Mouse (Mus musculus): ENCODE results near the gene Bcas3. TPM values are rescaled to one million over a fixed set of nuclear protein-coding genes. Genes with fewer than 3 reads are reported as not detected.
"Not testable (repeated sequence)": the region's sequence is repeated elsewhere in the genome, so short reads cannot be mapped to it uniquely, and the experiment has no call there.

Gene Bcas3
- polyA plus RNA-seq, 1 experiment = 17.0 TPM

DNA sequence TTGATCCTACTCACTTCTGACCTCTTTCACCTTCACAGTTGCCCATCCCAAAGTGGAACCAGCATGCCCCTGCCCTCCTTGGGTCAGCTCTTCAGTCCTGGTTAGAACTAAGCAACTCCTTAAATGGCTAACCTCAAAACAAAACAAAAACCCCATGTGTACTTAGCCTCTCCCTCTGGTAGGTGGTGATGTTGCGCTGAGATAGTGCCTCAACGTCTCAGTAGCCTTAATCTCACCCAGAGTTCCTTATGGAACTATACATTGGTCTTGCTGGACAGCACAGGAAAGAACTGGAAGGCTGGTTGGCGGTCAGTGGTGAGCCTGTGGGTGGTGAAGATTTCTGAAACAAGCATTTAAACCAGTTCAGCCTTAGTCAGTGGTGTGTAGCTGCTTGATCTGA, 149.1 kb downstream of the Bcas3 start:
- Histone ChIP-seq H3K4me3 (ENCODE audit: insufficient read depth, low read length) (no peak overlapping the region), H3K4me1 (ENCODE audit: control insufficient read depth, insufficient read depth, low read length) (no peaks in the 10 kb centered on the region), H3K27ac (ENCODE audit: insufficient read depth, low read length) (no peak overlapping the region)
- TF ChIP-seq CTCF (IDR thresholded peaks at IDR 0.05; ENCODE audit: borderline replicate concordance, insufficient read depth, low read length) (no peak), POLR2A (IDR thresholded peaks at IDR 0.05; ENCODE audit: low read depth, low read length) (no peak)

DNA sequence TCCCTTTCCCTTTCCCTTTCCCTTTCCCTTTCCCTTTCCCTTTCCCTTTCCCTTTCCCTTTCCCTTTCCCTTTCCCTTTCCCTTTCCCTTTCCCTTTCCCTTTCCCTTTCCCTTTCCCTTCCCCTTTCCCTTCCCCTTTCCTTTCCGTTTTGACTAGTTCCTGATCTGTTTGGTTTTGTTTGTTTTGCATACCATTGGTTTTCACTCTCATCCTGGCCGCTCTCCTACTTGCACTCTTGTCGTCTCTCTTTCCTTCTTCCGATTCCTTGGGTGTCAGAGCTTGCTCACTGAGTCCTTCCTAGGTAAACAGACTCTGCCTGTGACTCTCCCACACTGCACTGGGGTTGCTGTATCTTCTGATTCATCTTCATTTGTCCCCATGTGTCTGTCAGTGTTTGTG, 151.8 kb downstream of the Bcas3 start:
- not testable (repeated sequence) for H3K4me1 ChIP-seq (ENCODE audit: control insufficient read depth, insufficient read depth, low read length); H3K27ac ChIP-seq (ENCODE audit: insufficient read depth, low read length); H3K4me3 ChIP-seq (ENCODE audit: insufficient read depth, low read length)

DNA sequence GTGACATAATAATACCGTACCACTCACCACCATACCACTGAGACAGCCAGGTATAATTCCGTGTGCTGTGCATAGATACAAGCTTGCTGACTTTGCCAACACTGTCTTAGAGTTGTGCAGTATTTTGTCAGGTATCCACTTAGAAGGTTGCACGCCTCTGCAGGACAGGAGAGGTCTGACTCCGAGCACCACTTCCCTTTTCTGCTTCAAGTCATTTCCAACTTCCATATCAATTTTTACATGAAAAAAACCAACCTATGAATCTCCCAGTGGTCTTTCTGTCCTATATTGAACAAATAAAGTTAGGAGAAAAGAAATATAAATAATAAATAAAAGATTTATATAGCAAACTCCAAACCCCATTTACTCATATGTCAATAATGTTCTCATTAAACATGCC, 152.8 kb downstream of the Bcas3 start:
- no peak overlapping the region for H3K27ac ChIP-seq (ENCODE audit: insufficient read depth, low read length)
- no peak overlapping the region for H3K4me3 ChIP-seq (ENCODE audit: insufficient read depth, low read length)
- no peaks in the 10 kb centered on the region for H3K4me1 ChIP-seq (ENCODE audit: control insufficient read depth, insufficient read depth, low read length)
- TF ChIP-seq CTCF (IDR thresholded peaks at IDR 0.05; ENCODE audit: borderline replicate concordance, insufficient read depth, low read length) (no peak), POLR2A (IDR thresholded peaks at IDR 0.05; ENCODE audit: low read depth, low read length) (no peak)

DNA sequence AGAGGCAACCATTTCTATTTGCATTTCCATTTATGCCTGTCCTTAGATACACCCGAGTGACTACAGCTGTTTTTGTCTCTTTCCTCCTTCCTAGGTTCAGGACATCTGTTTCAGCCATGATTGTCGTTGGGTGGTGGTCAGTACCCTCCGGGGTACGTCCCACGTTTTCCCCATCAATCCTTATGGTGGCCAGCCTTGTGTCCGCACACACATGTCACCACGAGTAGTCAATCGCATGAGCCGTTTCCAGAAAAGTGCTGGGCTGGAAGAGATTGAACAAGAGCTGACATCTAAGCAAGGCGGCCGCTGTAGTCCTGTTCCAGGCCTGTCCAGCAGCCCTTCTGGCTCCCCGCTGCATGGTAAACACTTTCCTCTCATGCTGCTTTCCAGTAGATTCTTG, 156.4 kb downstream of the Bcas3 start:
- H3K4me1 ChIP-seq (ENCODE audit: control insufficient read depth, insufficient read depth, low read length) = no peaks in the 10 kb centered on the region
- TF ChIP-seq POLR2A (IDR thresholded peaks at IDR 0.05; ENCODE audit: low read depth, low read length) (no peak), CTCF (IDR thresholded peaks at IDR 0.05; ENCODE audit: borderline replicate concordance, insufficient read depth, low read length) (no peak)
- H3K4me3 ChIP-seq (ENCODE audit: insufficient read depth, low read length) = no peak overlapping the region
- no peak overlapping the region for H3K27ac ChIP-seq (ENCODE audit: insufficient read depth, low read length)

DNA sequence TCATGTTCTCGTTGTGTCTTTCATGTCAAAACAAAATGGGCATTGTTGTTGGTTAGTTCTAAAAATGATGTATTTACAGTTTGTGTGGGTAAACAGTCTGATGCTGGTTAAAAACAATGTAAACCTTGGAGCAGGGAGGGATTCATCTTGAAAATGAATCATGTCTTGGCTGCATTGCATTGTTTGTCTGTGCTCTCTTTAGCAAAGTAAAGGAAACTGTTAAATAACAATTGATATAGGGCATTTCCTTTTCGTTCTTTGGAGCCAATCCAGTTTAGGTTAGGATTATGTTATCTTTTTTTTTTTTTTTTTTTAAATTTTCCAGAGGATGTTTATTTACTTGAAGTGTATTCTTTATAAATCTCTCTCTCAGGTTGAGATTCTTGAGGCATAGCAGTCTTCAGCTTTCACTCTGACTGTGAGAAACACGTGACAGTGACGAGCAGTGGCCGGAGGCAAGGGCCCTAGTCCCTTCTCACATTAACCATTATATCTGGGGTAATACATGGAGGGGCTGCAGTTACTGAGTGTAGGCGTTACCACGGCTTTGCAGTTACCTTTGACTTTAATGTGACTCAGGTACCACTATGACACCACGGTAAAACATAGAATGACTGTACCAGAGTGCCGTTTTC, 158.4 kb downstream of the Bcas3 start:
- no peak overlapping the region for H3K4me3 ChIP-seq (ENCODE audit: insufficient read depth, low read length)
- no peaks in the 10 kb centered on the region for H3K4me1 ChIP-seq (ENCODE audit: control insufficient read depth, insufficient read depth, low read length)
- H3K27ac ChIP-seq (ENCODE audit: insufficient read depth, low read length) = no peak overlapping the region
- no peak for TF ChIP-seq POLR2A (IDR thresholded peaks at IDR 0.05; ENCODE audit: low read depth, low read length)
- TF ChIP-seq CTCF (IDR thresholded peaks at IDR 0.05; ENCODE audit: borderline replicate concordance, insufficient read depth, low read length) = no peak

DNA sequence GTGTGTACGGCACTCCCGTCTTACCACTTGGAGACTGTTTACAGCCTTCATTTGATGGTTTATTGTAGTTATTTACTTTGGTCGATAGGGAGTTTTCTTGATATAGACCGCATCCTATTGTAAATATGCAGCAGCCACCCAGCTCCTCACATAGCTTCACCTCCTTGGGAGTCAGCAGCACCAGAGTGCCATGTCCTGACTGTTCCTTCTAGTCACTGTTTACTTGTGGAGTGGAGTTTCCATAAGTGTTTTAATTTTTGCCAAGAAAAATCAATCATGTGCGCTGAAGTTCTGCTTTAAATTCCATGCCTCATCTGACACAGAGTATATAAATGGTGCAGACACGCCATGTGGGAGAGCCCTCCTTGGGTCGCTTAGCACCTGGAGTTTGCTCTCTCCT, 163.8 kb downstream of the Bcas3 start:
- Histone ChIP-seq H3K4me3 (ENCODE audit: insufficient read depth, low read length) (no peak overlapping the region), H3K4me1 (ENCODE audit: control insufficient read depth, insufficient read depth, low read length) (no peaks in the 10 kb centered on the region), H3K27ac (ENCODE audit: insufficient read depth, low read length) (no peak overlapping the region)
- no peak for TF ChIP-seq CTCF (IDR thresholded peaks at IDR 0.05; ENCODE audit: borderline replicate concordance, insufficient read depth, low read length)
- no peak for TF ChIP-seq POLR2A (IDR thresholded peaks at IDR 0.05; ENCODE audit: low read depth, low read length)

DNA sequence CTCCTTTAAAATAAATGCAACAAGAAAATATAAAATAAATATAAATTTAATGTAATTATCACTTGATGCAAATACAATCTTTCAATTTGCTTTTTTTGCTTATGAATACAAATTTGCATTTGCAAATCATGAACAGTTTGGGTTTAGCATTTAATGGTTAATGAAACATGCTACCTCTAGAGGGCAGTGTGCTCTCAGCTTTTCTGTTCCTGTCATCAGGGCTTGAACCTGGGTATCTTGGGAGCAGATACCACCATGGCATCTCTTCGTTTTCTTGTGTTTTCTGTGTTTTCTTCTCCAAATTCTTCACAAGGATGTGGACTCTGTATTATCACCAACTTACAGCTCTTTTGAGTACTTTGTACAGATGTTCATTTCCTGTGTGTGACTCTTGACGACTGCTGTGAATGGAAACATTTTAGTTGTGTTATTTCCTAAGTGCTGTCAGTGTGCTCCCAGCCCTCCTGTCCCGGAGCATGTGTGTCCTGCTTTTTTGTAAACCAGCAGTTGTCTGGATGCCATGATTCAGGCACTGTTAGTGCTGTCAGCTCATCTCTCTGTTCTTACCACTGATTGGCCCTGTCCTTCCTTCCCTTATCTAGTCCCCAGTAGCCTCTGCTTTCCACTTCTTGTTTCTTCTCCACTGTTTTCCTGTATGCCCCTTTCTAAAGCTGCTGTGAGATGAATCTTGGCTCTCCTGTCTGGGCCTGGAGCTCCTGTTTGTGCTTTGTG, 165.2 kb downstream of the Bcas3 start:
- no peaks in the 10 kb centered on the region for H3K4me1 ChIP-seq (ENCODE audit: control insufficient read depth, insufficient read depth, low read length)
- no peak overlapping the region for H3K27ac ChIP-seq (ENCODE audit: insufficient read depth, low read length)
- TF ChIP-seq POLR2A (IDR thresholded peaks at IDR 0.05; ENCODE audit: low read depth, low read length) (no peak), CTCF (IDR thresholded peaks at IDR 0.05; ENCODE audit: borderline replicate concordance, insufficient read depth, low read length) (peak; percentile 36; the same call in 1 of the 2 replicates)
- H3K4me3 ChIP-seq (ENCODE audit: insufficient read depth, low read length) = no peak overlapping the region

DNA sequence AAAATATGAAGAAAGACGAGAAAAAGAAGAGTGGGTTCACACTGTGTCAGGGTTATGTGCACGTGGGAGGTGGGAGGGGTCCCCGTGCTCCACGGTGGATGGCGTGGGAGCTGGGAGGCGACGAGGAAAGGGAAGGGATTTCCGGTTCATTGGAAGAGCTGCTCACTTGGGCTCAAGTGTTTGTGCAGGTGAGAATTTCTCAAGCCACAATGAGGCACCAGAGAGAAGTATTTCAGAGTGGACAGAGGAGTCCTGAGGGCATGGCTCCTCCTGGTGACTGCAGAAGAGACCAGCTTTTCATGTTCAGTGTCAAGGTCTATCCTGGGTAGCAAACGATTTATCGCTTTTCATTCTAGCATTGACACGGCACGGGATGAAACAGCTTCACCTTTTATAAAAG, 167.3 kb downstream of the Bcas3 start:
- no peak for TF ChIP-seq CTCF (IDR thresholded peaks at IDR 0.05; ENCODE audit: borderline replicate concordance, insufficient read depth, low read length)
- TF ChIP-seq POLR2A (IDR thresholded peaks at IDR 0.05; ENCODE audit: low read depth, low read length) = no peak

DNA sequence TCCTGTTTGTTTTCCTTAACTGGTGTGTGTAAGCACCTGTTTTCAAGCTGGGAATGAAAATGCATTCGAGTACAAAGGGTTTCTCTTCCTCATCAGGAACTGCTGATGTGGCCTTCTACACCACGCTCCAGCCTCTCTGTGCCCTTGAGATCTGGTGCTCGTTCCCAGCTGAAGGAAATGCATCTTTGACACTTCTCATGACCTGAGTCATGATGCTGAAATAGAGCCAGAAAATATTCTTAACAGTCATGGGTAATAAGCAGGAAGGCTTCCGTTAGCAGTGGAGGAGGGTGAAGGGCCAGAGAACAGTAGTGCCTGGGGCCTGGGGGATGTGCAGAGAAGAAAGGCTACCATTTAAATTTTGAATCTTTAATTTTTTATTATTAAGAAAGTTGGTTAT, 168.0 kb downstream of the Bcas3 start:
- Histone ChIP-seq H3K4me3 (ENCODE audit: insufficient read depth, low read length) (no peak overlapping the region), H3K27ac (ENCODE audit: insufficient read depth, low read length) (no peak overlapping the region), H3K4me1 (ENCODE audit: control insufficient read depth, insufficient read depth, low read length) (0 out of 2 replicates have a peak, but pooled peaks cover 4% of the 10 kb centered on the region)
- TF ChIP-seq CTCF (IDR thresholded peaks at IDR 0.05; ENCODE audit: borderline replicate concordance, insufficient read depth, low read length) (no peak), POLR2A (IDR thresholded peaks at IDR 0.05; ENCODE audit: low read depth, low read length) (no peak)

More for the DNA sequence above, 167.3 kb downstream of the Bcas3 start:
- H3K4me3 ChIP-seq (ENCODE audit: insufficient read depth, low read length) = no peak overlapping the region
- H3K27ac ChIP-seq (ENCODE audit: insufficient read depth, low read length) = no peak overlapping the region
- H3K4me1 ChIP-seq (ENCODE audit: control insufficient read depth, insufficient read depth, low read length) = 0 out of 2 replicates have a peak, but pooled peaks cover 4% of the 10 kb centered on the region

DNA sequence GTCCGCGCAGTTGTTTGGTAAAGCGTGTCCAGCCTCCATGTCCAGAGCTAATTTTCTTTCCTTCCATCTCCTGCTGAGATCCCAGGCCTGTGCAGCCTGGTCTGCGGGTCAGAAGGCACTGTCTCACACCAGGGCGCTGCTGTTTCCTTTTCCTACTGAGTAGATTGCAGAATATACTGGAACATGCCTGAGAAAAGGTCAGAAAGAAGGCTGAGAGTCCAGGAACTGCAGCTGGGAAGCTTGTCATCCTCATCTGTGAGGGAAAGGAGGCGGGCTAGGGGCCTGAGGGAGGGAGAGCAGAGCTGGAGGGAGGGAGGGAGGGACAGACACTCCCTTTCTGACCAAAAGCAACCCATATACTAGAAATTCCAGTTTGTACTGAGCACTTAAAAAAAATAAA, 170.7 kb downstream of the Bcas3 start:
- H3K4me1 ChIP-seq (ENCODE audit: control insufficient read depth, insufficient read depth, low read length) = peaks cover 7% of the 10 kb centered on the region
- no peak for TF ChIP-seq POLR2A (IDR thresholded peaks at IDR 0.05; ENCODE audit: low read depth, low read length)
- no peak for TF ChIP-seq CTCF (IDR thresholded peaks at IDR 0.05; ENCODE audit: borderline replicate concordance, insufficient read depth, low read length)
- no peak overlapping the region for H3K4me3 ChIP-seq (ENCODE audit: insufficient read depth, low read length)
- H3K27ac ChIP-seq (ENCODE audit: insufficient read depth, low read length) = no peak overlapping the region
